Mouse (Mus musculus): ENCODE measurements around the gene Nr1h2.

Nr1h2 gene

DNA sequence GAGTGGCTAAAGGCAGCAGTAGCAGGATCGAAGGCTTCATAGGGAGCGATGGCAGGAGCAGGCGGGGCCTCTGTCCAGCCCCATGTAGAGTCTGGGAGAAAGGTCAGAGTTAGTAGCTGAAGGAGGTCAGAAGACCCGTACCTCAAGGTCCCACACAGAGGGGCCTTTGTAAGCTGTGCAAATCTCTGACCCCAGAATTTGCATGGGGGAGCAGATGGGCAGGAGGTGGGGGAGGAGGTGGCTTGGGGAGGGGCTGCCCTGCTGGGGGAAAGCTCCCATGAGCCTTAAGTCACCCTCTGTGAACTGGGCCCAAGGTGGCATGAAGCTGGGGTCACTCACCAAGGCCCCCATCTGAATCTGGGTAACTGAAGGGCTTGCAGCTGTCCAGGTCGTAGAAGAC, 24.2 kb downstream of the Nr1h2 start:
- DNase-seq (ENCODE audit: low spot score in 2 of 2), result no peak

DNA sequence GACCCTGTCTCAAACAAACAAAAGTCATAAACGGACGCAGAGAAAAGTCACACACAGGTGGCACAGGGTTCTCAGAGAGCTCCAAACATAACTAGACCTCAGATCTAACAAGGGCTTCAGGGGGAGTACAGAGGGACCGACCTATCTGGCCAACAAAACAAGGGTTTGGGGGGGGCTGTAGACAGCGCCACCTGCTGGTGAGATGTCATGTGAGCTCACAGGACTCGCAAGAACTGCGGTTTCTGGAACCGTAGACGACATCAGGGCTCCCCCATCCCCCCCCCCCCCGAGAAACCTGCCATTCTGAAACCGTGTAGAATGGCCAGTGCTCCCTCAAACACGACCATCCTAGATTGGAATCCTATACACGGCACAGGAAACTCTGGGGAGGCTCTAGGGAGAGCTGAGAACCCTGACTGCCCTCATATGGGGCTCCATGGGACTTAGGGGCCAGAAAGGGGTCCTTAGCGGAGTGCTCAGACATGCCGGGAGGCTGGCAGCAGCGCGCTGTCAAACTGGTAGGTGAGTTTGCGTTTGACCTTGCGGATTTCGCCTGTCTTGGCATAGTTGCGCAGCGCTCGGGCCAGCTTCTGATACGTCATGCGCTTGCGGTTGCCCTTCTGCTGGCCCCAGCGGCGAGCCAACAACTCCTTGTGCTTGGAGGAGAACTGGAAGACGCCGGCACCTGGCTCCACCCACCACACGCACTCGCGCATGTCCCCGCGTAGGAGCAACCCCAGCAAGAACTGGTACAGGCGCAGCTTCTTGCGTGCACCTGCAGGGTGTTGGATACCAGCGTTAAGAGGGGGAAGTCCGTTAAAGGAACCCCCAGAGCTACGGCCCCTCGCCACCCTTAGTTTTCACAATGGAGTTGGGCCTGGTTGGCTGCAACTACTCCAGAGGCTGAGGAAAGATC, 26.0 kb downstream of the Nr1h2 start:
- peak; percentile 54 to 63 for DNase-seq (ENCODE audit: low spot score in 2 of 2)

DNA sequence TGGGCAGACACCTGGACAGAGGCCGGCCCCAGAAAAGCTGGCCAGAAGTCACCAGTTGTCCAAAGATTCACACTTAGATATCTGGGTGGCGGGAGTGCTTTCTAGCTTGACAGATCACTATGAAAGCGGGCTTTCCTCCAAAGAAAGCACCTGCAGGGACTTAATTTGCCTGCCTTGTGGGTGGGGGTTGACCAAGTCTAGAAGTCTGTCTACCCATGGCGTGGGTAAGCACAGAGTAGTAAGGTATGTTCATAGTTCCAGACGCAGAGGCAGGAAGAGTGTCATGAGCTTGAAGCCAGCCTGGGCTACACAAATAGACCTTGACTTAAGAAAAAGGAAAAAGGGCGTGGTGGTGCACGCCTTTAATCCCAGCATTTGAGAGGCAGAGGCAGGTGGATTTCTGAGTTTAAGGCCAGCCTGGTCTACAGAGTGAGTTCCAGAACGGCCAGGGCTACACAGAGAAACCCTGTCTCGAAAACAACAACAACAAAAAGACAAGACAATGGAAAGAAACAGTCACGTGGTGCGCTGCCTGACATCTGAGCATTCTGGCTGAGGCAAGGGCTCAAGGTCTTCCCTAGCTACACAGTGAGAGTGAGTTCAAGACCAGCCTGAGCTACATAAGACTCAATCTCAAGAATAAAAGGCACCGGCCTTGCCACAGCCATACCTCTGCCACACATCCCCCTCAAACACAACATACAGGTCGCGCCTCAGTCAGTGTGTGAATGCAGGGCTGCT, 27.2 kb downstream of the Nr1h2 start:
- DNase-seq (ENCODE audit: low spot score in 2 of 2), result no peak

DNA sequence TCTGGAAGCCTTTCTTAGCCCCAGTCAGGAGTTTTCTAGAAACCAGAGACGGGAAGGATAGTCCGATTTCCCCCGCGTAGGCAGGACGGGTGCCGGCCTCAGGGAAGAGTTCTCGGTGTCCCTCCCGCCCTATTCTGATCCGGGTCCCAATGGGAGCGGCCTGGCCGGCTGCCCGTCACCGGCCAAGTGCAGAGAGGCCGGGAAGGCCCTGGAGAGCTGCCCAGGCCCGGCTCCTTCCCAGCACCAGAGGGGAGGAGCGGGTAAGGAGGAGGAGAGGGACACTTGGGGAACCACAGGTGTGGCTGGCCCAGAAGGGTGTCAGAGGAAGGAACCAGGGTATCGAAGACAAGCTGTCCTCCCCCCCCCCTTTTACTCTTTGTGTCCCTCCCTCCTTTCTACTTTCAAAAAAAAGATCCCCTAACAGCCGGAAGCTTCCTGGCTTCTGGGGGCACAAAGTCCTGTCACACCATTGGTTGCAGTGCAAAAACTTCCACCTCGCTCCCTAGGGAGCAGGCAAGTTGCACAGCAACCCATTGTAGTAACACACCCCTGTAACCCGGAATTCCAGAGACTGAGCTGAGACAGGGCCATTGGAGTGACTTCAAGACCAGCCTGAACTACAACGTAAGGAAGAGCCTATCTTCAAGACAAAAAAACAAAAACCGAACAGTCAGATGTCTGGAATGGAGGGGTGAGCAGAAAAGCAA, 28.5 kb downstream of the Nr1h2 start:
- peak in 1 of 2 experiments; percentile 52 for DNase-seq (ENCODE audit: low spot score in 2 of 2)

DNA sequence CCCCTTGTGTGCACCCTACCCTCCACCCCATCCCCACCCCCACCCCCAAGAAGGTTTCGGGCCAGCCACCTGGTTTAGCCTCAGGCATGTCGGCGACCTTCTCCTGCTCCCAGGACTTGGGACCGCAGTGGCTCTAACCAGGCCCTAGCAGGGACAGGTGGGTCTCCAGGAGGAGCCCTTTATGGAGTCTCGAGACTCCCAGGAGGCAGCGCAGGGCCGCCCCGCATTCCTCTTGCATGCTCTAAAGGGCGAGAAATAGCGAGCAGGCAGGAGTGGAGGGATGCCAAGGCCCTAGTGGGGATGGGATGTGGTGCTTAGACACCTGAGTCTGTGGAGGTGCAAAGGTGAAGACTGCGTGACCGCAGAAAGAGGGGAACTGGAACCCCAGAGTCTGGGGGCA, 29.2 kb downstream of the Nr1h2 start, which contains the start of gene Mybpc2:
TSS of gene Mybpc2 (minus strand) at position 155 of the 400 bp plus-strand sequence.
- DNase-seq (ENCODE audit: low spot score in 2 of 2), result no peak

DNA sequence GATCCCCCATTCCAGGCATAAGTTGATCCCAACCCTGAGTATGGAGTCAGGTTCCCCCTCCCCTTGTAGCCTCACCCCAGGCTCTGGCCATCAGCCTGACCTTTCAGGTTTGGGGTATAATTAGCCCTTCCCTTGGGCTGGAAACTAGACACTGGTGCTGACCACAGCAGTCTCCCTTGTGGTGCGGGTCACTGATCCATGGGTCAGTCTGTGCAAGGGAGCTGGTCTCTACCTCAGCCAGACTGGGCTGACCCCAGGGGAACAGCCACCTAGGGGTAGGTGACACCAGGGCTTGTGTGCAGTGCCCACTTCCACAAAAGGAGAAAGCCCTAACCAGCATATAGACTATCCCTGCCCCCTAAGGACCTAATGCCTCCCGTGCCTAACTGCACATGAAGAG, 30.7 kb downstream of the Nr1h2 start:
- DNase-seq (ENCODE audit: low spot score in 2 of 2), result no peak

DNA sequence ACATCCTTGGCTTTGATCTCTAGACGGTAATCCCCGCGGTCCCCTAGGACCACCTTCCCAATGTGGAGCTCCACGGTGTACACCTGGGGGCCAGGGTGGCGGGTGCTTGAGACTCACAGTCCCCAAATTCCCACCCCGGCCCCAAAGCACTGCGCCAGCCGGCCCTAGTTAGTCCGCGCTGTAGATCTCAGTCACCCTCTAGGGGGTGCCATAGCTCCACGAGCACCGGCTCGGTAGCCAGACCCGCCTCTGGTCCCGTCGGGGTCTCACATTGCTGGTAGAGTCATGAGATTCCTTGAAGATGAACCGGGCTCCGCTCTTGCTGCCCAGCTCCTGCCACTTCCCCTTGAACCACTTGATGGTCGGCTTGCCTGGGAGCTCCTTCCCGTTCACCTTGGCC, 32.0 kb downstream of the Nr1h2 start:
- DNase-seq (ENCODE audit: low spot score in 2 of 2), result peak in 1 of 2 experiments; percentile 38

DNA sequence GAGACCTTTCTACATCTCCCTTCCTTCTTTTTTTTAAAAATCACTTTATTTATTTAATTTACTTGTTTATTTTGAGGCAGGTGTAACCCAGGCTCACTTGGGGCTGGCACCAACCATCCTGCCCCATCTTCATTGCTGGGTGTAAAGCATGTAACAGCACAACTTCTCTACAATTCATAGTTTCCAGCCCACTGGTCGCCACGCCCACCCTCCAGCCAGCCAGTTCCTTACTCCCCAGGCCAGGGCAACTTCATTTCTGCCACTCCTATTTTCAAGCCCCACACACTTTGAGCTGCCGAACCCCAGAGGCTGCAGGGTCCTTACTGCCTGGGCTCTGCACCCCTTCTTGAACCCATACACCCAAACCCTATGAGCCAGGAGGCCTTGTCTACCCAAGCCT, 32.8 kb downstream of the Nr1h2 start:
- no peak for DNase-seq (ENCODE audit: low spot score in 2 of 2)

DNA sequence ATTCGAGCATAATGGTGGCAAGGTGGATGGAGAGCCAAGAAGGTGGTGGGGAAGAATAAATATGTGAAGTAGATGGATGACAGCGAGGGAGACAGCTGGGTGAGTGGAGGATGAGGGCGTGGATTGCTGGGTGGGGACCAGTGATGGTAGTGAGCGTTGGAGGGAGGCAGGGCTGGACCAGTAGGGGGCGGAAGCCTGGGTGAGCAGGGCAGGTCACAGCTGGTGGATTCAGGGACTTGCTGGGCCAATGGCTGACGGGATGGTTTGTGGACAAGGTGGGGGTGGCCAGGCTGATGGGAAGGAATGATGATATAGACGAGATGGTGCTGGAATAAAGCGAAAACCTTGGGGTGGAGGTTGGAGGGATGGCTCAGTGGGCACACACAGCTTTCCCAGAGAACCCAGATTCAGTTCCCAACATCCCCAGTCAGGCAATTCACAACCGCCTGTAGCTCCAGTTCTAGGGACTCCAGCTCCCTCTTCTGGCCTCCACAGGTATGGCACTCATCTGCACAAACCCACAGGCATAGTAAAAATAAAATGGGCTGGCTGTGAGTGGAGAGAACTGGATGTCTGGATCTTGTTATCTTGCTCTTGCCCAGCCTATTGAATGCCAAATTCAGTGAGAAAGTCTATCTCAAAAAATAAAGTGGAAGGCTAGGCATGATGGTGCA, 34.4 kb downstream of the Nr1h2 start:
- no peak for DNase-seq (ENCODE audit: low spot score in 2 of 2)

DNA sequence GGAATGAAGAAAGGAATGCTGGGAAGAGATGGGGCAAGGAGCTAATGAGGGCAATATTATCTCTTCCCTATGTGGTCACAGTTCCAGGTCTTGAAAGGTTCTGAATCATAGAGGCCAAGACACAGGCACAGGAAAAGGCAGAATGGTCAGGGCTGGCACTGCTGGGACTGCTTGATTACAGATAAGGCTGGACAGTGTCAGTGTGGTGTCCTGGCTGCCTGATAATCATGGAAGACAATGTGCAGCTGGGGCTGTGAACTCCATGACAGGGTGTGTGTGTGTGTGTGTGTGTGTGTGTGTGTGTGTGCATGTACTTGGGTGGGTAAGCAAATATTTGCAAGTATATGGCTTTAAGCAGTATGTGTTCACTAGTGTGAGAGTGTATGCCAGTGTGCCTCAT, 46.3 kb downstream of the Nr1h2 start:
- no peak for DNase-seq (ENCODE audit: low spot score in 2 of 2)

DNA sequence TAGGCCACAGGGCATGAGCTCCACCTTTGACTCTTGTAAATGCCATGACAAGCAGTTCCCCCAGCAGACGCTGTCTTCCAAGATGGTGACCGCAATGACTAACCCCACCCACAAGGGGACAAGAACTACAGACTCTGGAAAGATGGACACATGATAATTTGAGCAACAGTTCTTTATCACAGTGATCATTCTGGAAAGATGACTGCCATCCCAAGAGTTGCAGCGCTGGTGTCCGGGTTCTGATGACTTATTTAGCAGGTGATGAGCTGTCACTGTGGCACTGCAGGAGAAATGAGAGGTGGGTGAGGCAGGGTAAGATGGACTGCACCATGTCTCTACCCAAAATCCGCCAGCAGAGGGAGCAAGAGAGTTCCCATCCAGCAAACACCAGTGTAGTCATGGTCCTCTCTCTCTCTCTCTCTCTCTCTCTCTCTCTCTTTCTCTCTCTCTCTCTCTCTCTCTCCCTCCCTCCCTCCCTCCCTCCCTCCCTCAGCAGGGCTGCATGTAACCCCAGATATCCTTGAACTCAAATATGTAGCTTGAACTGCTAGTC, 52.1 kb downstream of the Nr1h2 start:
- DNase-seq (ENCODE audit: low spot score in 2 of 2), result peak; percentile 30 to 41

DNA sequence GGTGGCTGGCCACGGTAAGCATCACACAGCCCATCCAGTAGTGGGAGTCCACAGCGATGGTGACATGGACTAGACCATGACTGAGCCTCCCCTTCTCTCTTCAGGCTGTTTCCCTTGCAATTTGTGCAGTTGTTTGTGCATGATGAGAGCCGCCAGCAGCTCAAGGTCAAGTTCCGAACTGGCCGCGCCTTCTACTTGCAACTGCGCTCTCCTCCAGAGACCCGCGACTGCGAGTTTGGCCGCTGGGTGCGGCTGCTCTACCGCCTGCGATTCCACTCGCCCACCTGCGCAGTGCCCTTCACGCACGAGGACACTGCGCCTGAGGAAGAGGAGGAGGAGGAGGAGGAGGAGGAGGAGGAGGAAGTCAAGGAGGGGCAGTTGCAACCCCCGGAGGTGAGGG, 53.7 kb downstream of the Nr1h2 start:
- DNase-seq (ENCODE audit: low spot score in 2 of 2), result no peak
